Mouse (Mus musculus) liver, embryonic 13.5 days (tissue): Measurements from ENCODE around the gene Tle3. TPM values are rescaled to one million over a fixed set of nuclear protein-coding genes. Genes with fewer than 3 reads are reported as not detected.

ENCODE experiments used
- ATAC-seq: fragments of 200-750 bp; cut with Nextera tagmentation; 2 replicates; pipeline ENCODE4 v1.8.0; 2017; ENCODE audit warnings: low read depth, mild to moderate bottlenecking, moderate number of reproducible peaks, moderate library complexity
- DNase-seq: peaks from one replicate; pipeline ENCODE4 v3.0.0; 2022
- H3K27ac ChIP-seq: fragments of 300-500 bp; sonication (generic); 2 replicates; pipeline ENCODE4 v1.5.1; 2015; ENCODE audit warnings: moderate library complexity, mild to moderate bottlenecking, inconsistent platforms
- H3K27me3 ChIP-seq: fragments of 300-500 bp; sonication (generic); 2 replicates; pipeline ENCODE4 v1.6.1; 2015; ENCODE audit warnings: mild to moderate bottlenecking, inconsistent platforms
- H3K36me3 ChIP-seq: fragments of 300-500 bp; sonication (generic); 2 replicates; pipeline ENCODE4 v1.6.1; 2015; ENCODE audit warnings: mild to moderate bottlenecking, inconsistent platforms
- H3K4me1 ChIP-seq: fragments of 300-500 bp; sonication (generic); replicated peaks from 2 replicates; pipeline ENCODE4 v1.6.1; 2015; ENCODE audit warnings: inconsistent platforms
- H3K4me2 ChIP-seq: fragments of 300-500 bp; sonication (generic); 2 replicates; pipeline ENCODE4 v1.6.1; 2015; ENCODE audit warnings: inconsistent platforms, mild to moderate bottlenecking, moderate library complexity
- H3K4me3 ChIP-seq: fragments of 300-500 bp; sonication (generic); replicated peaks from 2 replicates; pipeline ENCODE4 v1.5.1; 2015; ENCODE audit warnings: mild to moderate bottlenecking, inconsistent platforms
- H3K9ac ChIP-seq: fragments of 300-500 bp; sonication (generic); 2 replicates; pipeline ENCODE4 v1.6.1; 2015; ENCODE audit warnings: mild to moderate bottlenecking, inconsistent platforms
- H3K9me3 ChIP-seq: fragments of 300-500 bp; sonication (generic); replicated peaks from 2 replicates; pipeline ENCODE4 v1.6.1; 2016; ENCODE audit warnings: inconsistent platforms
- whole genome bisulfite sequencing: fragments of 180-500 bp; shearing (Covaris S2); methylation state at CpG from one replicate; pipeline ENCODE4 v1.1.7; 2015; ENCODE audit not compliant: insufficient replicate concordance; 5-methylcytosine and 5-hydroxymethylcytosine counted together
- polyA plus RNA-seq: library from polyadenylated mRNA; unstranded; fragments of >200 nt; fragmentation: Nextera tagmentation; extraction: Ambion mirVana; gene quantifications from 2 replicates; pipeline ENCODE4 v1.2.1, GENCODE M21; 2015

The Tle3 gene
- polyA plus RNA-seq, 1 experiment from 2014 or later, result 3.7 TPM

GRCm38 (mm10) chr9:61439979-61440378, 67.8 kb downstream of the Tle3 start:
- no peaks in the 10 kb centered on the region for H3K4me1 ChIP-seq
- no peak overlapping the region for H3K27ac ChIP-seq
- H3K36me3 ChIP-seq, result no peaks in the 10 kb centered on the region
- no peak overlapping the region for H3K9ac ChIP-seq
- no peaks in the 10 kb centered on the region for H3K9me3 ChIP-seq
- no peak for ATAC-seq
- H3K27me3 ChIP-seq, result peaks cover 19% of the 10 kb centered on the region
- WGBS, result 64% methylated on average over 2 of the region's 2 CpGs
- no peak overlapping the region for H3K4me2 ChIP-seq
- no peak for DNase-seq
- no peak overlapping the region for H3K4me3 ChIP-seq

- DNase-seq, result no peak
- peaks cover 19% of the 10 kb centered on the region for H3K27me3 ChIP-seq
- no peak overlapping the region for H3K4me3 ChIP-seq
- H3K4me1 ChIP-seq, result no peaks in the 10 kb centered on the region
- 57% methylated on average over 11 of the region's 11 CpGs for WGBS
- no peak for ATAC-seq
- H3K27ac ChIP-seq, result no peak overlapping the region
- H3K36me3 ChIP-seq, result no peaks in the 10 kb centered on the region
- H3K9ac ChIP-seq, result no peak overlapping the region
- no peaks in the 10 kb centered on the region for H3K9me3 ChIP-seq
- no peak overlapping the region for H3K4me2 ChIP-seq
Measured at GRCm38 (mm10) chr9:61441206-61441913, 69.2 kb downstream of the Tle3 start.

GRCm38 (mm10) chr9:61442951-61443630, 70.9 kb downstream of the Tle3 start:
- 40% methylated on average over 5 of the region's 5 CpGs for WGBS
- no peak overlapping the region for H3K4me3 ChIP-seq
- no peak overlapping the region for H3K4me2 ChIP-seq
- H3K27me3 ChIP-seq, result peaks cover 18% of the 10 kb centered on the region
- no peak overlapping the region for H3K9ac ChIP-seq
- no peaks in the 10 kb centered on the region for H3K36me3 ChIP-seq
- DNase-seq, result no peak
- no peaks in the 10 kb centered on the region for H3K4me1 ChIP-seq
- H3K27ac ChIP-seq, result no peak overlapping the region
- H3K9me3 ChIP-seq, result no peaks in the 10 kb centered on the region
- no peak for ATAC-seq

- Histone ChIP-seq H3K4me1 (no peaks in the 10 kb centered on the region), H3K9ac (no peak overlapping the region), H3K27me3 (peaks cover 10% of the 10 kb centered on the region), H3K27ac (no peak overlapping the region), H3K4me3 (no peak overlapping the region), H3K36me3 (no peaks in the 10 kb centered on the region), H3K4me2 (no peak overlapping the region), H3K9me3 (no peaks in the 10 kb centered on the region)
- WGBS, result 58% methylated on average over 2 of the region's 2 CpGs
- ATAC-seq (no peak), DNase-seq (no peak)
Measured at GRCm38 (mm10) chr9:61445151-61445550, 73.0 kb downstream of the Tle3 start.

GRCm38 (mm10) chr9:61445711-61446222, 73.6 kb downstream of the Tle3 start:
- ATAC-seq, result no peak
- no peak for DNase-seq
- H3K36me3 ChIP-seq, result no peaks in the 10 kb centered on the region
- WGBS, result 20% methylated on average over 5 of the region's 5 CpGs
- H3K9me3 ChIP-seq, result no peaks in the 10 kb centered on the region
- peaks cover 10% of the 10 kb centered on the region for H3K27me3 ChIP-seq
- H3K27ac ChIP-seq, result no peak overlapping the region
- no peak overlapping the region for H3K4me2 ChIP-seq
- H3K4me1 ChIP-seq, result no peaks in the 10 kb centered on the region
- no peak overlapping the region for H3K9ac ChIP-seq
- no peak overlapping the region for H3K4me3 ChIP-seq

- Histone ChIP-seq H3K27ac (no peak overlapping the region), H3K27me3 (peaks cover 10% of the 10 kb centered on the region), H3K9me3 (no peaks in the 10 kb centered on the region), H3K4me3 (no peak overlapping the region), H3K4me1 (no peaks in the 10 kb centered on the region), H3K36me3 (no peaks in the 10 kb centered on the region), H3K4me2 (no peak overlapping the region), H3K9ac (no peak overlapping the region)
- DNase-seq (no peak), ATAC-seq (no peak)
- WGBS, result 51% methylated on average over 2 of the region's 2 CpGs
Measured at GRCm38 (mm10) chr9:61446965-61447364, 74.8 kb downstream of the Tle3 start.

- 53% methylated on average over 5 of the region's 5 CpGs for WGBS
- H3K27me3 ChIP-seq, result peaks cover 16% of the 10 kb centered on the region
- DNase-seq, result no peak
Measured at GRCm38 (mm10) chr9:61449363-61449904, 77.3 kb downstream of the Tle3 start.

GRCm38 (mm10) chr9:61452081-61452480, 79.9 kb downstream of the Tle3 start:
- 37% methylated on average over 1 of the region's 1 CpGs for WGBS
- H3K4me2 ChIP-seq, result no peak overlapping the region
- H3K4me3 ChIP-seq, result no peak overlapping the region
- peaks cover 15% of the 10 kb centered on the region for H3K27me3 ChIP-seq
- no peak for ATAC-seq
- H3K4me1 ChIP-seq, result no peaks in the 10 kb centered on the region
- no peak overlapping the region for H3K9ac ChIP-seq
- DNase-seq, result no peak
- H3K9me3 ChIP-seq, result no peaks in the 10 kb centered on the region
- no peak overlapping the region for H3K27ac ChIP-seq
- no peaks in the 10 kb centered on the region for H3K36me3 ChIP-seq

More at GRCm38 (mm10) chr9:61449363-61449904, 77.3 kb downstream of the Tle3 start:
- no peaks in the 10 kb centered on the region for H3K36me3 ChIP-seq
- H3K9ac ChIP-seq, result no peak overlapping the region
- H3K4me1 ChIP-seq, result no peaks in the 10 kb centered on the region
- no peak overlapping the region for H3K4me2 ChIP-seq
- ATAC-seq, result no peak
- no peak overlapping the region for H3K27ac ChIP-seq
- H3K9me3 ChIP-seq, result no peaks in the 10 kb centered on the region
- no peak overlapping the region for H3K4me3 ChIP-seq

GRCm38 (mm10) chr9:61455861-61456261, 83.7 kb downstream of the Tle3 start:
- H3K9ac ChIP-seq, result no peak overlapping the region
- 69% methylated on average over 6 of the region's 6 CpGs for WGBS
- H3K36me3 ChIP-seq, result no peaks in the 10 kb centered on the region
- DNase-seq (no peak), ATAC-seq (no peak)
- H3K4me2 ChIP-seq, result no peak overlapping the region
- no peak overlapping the region for H3K27ac ChIP-seq
- H3K9me3 ChIP-seq, result no peaks in the 10 kb centered on the region
- H3K4me1 ChIP-seq, result no peaks in the 10 kb centered on the region
- no peak overlapping the region for H3K4me3 ChIP-seq
- peaks cover 21% of the 10 kb centered on the region for H3K27me3 ChIP-seq

GRCm38 (mm10) chr9:61456441-61457161, 84.4 kb downstream of the Tle3 start:
- no peak overlapping the region for H3K9ac ChIP-seq
- WGBS, result 52% methylated on average over 5 of the region's 5 CpGs
- no peaks in the 10 kb centered on the region for H3K36me3 ChIP-seq
- no peak overlapping the region for H3K4me2 ChIP-seq
- no peak overlapping the region for H3K27ac ChIP-seq
- DNase-seq (no peak), ATAC-seq (no peak)
- no peaks in the 10 kb centered on the region for H3K4me1 ChIP-seq
- no peaks in the 10 kb centered on the region for H3K9me3 ChIP-seq
- no peak overlapping the region for H3K4me3 ChIP-seq
- peaks cover 23% of the 10 kb centered on the region for H3K27me3 ChIP-seq

- Histone ChIP-seq H3K9ac (no peak overlapping the region), H3K27me3 (peaks cover 23% of the 10 kb centered on the region), H3K36me3 (no peaks in the 10 kb centered on the region), H3K9me3 (no peaks in the 10 kb centered on the region), H3K4me1 (no peaks in the 10 kb centered on the region), H3K4me2 (no peak overlapping the region), H3K4me3 (no peak overlapping the region), H3K27ac (no peak overlapping the region)
- no peak for ATAC-seq
- no peak for DNase-seq
- WGBS, result 25% methylated on average over 10 of the region's 10 CpGs
Measured at GRCm38 (mm10) chr9:61457162-61457523, 85.0 kb downstream of the Tle3 start.
